Mouse (Mus musculus) liver, adult 2 months (tissue): Measurements from ENCODE around the gene Tmem208.

Experiments
- CTCF ChIP-seq: fragments of 200-500 bp; IDR thresholded peaks from 2 replicates; pipeline ENCODE4 v1.5.1; 2011; ENCODE audit warnings: low read depth, low read length, control low read depth
- POLR2A ChIP-seq: fragments of 200-500 bp; IDR thresholded peaks from 2 replicates; pipeline ENCODE4 v1.6.1; 2011; ENCODE audit warnings: low read length, control low read depth; ENCODE audit not compliant: insufficient read depth; ENCODE audit errors: extremely low read depth

DNA sequence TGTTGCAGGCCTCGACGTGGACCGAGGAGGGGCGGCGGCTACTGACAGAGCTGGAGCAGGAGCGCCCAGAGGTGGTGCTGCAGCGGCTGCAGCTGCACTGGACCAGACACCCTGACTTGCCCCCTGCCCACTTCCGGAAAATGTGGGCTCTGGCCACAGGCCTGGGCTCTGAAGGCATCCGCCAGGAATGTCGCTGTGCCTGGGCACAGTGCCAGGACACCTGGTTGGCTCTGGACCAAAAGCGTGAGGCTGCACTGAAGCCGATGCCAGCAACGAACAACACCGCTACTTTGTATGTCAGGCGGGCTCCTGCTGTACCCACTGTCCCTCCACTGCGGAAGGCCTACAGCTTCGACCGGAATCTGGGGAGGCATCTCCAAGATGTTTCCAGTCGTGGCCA is 52.5 kb downstream of the Tmem208 start:
- TF ChIP-seq POLR2A (no peak), CTCF (no peak)
